Mouse (Mus musculus) thymus, postnatal 10 days (tissue): ENCODE measurements around the gene Tex33.

Source experiments
- DNase-seq, 2 experiments: peaks; one replicate each; pipeline ENCODE4 v3.0.0; 2021; ENCODE audit warnings: low spot score in 2 of 2

Tex33 gene

GRCm38 (mm10) chr15:78395478-78395962 is at the start of gene Tex33:
Gene Tex33 (minus strand): TSS chr15:78395912.
- no peak for DNase-seq

DNA sequence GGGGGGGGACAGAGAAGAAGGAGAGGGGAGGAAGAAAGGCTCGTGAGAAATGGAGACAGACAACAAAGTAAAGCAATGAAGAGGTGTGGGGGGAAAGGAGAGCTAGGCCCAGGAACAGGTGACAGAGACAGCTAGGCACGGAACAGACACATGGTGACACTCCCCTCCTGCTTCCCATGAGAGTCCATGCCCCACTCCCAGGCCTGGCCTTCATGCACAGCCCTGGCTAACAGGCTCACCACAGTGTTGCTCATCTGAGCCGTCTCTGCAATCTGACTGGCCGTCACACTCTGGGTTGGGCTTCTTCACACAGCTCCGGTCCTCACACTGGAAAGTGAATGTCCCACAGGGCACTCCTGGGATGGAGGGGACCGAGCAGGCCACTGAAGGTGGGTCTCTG is 48.1 kb upstream of the Tex33 start:
- no peak for DNase-seq

GRCm38 (mm10) chr15:78442231-78442630 is 46.5 kb upstream of the Tex33 start:
- no peak for DNase-seq

GRCm38 (mm10) chr15:78438973-78439372 is 43.3 kb upstream of the Tex33 start:
- no peak for DNase-seq

GRCm38 (mm10) chr15:78438505-78438904 is 42.8 kb upstream of the Tex33 start:
- no peak for DNase-seq

GRCm38 (mm10) chr15:78438018-78438394 is 42.3 kb upstream of the Tex33 start:
- DNase-seq, result no peak

DNA sequence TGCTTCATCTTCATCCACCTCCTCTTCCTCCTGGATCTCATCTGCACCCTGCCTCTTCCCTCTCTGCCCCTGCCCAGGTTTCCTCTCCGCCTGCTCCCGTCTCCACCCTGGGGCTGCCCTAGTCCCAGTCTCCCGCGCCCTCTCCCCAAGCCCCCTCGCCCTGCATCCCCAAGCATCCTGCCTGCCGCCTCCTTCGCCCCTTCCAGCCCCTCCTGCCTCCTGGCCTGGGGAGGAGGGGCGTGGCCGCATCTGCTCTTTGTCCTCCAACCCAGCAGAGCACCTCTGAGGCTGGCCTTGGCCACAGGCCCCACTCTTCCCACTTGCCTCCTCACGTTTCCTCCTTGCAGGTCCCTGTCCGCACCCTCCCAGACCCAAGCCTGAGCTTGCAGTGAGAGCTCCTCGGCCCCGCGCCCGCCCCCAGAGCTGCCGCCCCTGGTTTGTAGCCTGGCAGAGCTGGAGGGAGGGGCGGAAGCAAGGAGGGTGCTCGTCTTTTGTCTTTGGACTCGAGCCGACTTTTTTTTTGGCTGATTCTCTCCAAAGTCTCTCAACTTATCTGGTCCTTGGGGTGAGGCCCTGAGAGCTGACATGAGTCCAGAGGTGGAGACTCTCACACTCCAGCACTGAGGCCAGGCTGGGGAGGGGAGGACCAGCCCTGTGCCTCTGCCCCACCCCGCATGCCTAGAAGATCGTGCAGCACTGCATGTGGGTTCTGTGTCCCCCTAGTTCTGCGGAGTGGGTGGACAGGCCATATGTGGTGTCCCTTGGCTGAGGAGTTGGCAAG is 41.7 kb upstream of the Tex33 start:
- no peak for DNase-seq

DNA sequence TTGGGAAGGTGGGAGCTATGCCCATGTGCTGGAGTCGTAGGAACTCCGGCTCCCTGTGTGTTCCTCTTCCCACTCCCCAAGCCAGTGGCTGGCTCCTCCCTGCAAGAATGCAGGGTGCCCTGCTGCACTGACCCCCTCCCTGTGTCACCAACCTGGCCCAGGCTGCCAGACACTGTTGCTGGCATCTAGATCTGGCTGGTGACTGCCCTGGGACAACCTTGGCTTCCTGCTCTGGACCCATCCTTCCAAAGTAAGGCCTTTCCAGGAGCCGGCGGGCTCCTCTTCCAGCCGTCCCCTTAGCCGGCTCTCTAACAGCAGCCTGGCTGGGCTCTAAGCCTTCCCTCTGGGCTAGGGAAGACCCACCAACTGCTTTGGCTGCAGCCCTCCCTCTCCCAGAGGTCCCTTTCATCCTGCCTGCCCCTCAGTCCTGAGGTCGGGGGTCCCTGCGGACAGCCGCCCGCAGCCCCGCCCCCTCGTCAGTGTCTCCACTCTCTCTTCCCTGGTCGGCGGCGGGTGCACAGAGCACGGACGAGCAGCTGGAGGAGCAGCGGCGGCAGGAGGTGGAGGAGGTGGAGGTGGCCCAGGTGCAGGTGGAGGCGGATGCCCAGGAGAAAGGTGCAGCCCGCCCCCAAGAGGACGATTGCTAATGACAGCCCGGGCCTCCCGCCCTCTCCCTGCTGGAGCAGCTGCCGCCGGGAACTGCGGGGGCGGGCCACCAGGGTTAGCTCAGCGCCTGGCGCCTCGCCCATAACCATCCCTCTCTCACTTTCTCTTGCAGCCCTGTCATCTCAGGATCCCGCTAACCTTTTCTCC is 40.9 kb upstream of the Tex33 start:
- DNase-seq, result peak in 1 of 2 experiments; percentile 30

DNA sequence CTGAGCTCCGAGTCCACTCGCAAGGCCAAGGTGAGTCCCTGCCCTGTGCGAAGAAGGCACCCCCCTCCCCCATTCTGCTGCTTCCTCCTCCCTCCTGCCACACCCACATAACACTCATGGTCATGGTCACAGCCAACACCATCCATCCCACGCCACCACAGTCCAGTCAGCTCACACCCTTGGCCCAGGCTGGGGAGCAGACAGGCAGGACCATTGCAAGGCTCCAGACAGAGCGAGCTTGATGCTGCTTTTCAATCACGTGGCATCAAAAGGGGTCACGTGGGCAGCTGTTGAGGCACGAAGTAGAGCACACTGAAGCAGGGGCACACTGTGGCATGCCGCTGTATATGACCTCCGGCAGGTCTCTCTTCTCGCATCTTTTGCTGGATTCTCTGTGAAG is 40.0 kb upstream of the Tex33 start:
- DNase-seq, result no peak

DNA sequence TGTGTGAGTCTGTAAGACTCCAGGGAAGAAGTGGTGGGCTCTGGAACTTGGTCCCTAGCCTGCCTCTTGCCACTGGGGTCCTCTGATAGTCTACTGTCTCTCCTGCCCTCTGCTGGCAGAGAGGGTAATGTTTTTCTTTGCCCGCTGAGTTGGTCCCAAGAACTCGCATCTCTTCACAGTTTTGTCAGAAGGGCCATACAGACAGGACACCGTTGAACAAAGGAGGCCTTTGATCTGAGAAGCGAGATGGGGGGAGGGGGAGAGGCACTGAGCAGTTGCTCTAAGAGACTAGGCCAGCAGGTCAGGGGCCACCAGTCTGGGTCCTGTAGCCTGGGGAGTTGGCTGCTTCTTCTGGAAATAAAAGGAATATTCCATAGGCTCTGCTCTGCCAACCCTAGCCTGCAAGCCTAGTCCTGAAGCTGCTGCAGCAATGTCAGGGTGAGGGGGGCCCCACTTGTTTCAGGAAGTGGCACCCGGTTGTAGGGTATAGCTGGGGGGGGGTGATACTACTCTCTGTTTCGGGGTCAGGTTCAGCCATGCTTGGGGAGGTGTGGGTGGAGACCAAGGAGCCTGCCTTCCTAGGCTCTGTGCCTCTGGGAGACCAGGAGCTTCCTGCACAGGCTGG is 39.3 kb upstream of the Tex33 start:
- peak; percentile 44 to 67 for DNase-seq

- no peak for DNase-seq
Measured at GRCm38 (mm10) chr15:78431541-78432121, 35.9 kb upstream of the Tex33 start.

DNA sequence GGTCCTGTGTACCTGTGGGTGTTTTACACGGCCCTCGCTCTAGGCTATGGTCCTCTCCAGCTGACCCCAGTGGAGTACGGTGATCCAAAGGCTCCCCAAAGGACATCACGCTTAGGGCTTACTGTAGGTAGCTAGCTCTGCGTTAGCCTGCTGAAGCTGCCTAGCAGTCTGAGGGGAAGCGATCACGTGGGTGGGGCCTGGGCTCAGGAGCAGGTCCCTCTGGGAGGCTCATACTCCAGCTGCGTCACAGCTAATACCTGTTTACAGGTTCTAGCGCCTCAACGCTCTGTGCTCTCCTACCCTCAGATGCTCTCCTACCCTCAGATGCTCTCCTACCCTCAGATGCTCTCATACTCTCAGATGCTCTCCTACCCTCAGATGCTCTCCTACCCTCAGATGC is 35.2 kb upstream of the Tex33 start:
- no peak for DNase-seq

DNA sequence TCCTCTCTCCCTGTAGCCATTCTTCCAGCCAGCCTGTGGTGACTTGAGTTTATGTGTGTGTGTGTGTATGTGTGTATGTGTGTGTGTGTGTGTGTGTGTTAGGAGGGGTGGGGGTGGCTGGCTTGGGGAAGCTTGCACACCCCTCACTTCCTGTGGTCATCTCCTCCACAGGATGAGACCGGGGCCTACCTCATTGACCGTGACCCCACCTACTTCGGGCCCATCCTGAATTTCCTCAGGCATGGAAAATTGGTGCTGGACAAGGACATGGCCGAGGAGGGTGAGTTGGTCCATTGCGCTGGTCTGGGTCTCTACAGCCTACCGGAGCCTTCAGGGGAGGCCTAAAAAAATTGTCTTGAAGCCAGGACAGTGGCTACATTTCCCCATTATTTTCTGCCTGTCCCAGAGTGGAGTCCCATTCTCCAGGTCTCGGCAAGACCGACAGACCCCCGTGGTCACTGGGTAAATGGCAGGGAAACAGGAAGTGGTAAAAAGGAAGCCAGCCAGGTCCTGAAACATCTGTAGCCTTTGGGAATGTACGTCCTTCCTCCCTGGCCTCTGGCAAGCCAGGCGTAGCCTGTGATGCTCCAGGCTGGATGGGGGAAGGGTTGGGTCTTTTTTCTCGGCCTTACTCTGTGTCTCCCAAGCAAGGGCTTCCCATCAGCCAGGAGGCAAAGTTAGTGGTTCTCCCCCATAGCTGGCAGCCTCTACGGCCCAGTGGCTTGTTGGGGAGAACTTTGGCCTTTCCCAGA is 34.3 kb upstream of the Tex33 start:
- no peak for DNase-seq

- no peak for DNase-seq
Measured at GRCm38 (mm10) chr15:78429139-78429459, 33.4 kb upstream of the Tex33 start.

DNA sequence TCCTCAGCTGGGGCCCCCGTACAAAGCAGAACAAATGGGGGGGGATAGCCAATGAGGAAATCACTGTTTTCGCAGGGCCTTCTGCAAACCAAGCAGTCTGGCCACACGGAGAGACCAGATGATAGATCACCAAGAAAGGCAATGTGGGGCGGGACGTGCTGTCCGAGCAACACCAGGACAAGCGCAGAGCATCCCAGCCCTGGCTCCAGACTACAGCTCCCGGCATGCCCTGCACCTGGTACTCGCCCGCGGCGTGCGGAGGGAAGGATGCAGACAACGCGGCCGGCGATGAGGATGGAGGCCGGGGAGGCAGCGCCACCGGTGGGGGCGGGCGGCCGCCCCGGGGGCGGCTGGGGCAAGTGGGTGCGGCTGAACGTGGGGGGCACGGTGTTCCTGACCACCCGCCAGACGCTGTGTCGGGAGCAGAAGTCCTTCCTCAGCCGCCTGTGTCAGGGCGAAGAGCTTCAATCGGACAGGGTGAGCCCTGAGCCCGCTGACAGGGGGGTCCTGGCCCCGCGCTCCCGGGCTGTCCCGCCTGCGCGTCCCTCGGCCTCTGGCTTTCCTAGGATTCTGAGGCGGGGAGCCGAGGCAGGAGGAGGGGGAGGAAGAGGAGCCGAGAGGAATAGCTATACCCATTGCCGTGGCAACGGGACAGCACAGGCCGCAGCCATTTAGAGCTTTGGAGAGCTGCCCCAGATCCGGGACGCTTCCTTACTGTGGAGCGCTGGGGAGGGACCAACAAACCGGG is 32.9 kb upstream of the Tex33 start, which contains the start of gene Kctd17:
Gene Kctd17, plus strand, starts transcription at position 174 of the 748 bp plus-strand sequence.
- DNase-seq, result no peak

DNA sequence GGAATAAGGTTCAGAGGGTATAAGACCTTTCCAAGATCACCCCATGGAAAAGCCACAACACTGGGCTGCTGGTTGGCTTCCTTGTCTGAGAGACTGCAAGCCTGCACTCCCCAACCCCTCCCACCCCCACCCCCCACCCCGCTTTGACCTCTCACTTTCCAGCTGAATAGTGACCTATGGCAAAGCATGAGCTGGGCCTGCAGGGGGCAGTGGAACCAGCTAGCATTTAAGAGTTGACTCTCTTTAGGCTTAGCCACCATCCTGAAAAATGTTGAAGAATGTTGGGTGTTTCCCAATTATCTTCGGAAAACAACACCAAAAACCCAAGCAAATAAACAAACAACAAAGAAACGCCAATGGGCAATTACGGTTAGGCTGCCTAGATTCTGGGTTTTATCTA is 29.5 kb upstream of the Tex33 start:
- no peak for DNase-seq

GRCm38 (mm10) chr15:78424507-78424906 is 28.8 kb upstream of the Tex33 start:
- DNase-seq, result no peak

DNA sequence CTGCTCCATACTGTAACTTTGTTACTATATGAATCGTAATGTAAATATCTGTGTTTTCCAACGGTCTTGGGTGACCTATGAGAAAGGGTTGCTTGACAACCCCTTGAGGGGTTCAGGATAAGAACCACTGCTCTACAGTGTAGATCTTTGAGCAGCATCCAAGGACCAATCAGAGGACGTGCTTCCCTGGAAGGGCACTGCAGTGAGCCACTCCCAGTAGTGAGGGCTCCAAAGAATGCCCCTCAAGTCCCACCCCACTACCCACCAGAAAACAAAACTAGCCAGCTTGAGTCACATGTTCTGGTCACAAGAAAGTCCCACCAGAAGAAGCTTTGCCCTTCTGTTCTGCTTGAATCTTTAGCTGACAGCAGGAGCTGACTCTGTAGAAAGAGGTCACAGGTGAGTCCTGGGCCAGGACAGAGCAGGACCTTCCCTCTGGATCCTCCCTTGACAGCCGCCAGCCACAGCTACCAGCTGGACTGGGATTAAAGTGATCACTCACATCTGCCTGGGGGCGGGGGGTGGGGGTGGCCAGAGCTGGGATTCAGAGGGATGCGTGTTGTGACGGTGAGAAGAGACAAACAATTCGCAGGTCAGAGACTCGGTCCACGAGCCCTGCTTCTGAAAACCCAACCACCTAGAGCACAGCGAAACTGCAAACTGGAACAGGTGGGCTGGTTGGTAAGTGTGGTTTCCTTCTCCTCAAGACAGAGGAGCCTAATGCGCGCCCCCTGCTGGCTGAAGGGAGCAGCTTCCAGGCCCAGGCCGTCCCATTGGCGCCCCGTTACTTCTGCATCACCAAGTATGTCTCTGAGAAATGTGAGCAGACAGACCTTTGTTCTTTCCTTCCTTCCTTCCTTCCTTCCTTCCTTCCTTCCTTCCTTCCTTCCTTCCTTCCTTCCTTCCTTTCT is 26.6 kb upstream of the Tex33 start:
- peak; percentile 78 to 96 for DNase-seq

- DNase-seq, result no peak
Measured at GRCm38 (mm10) chr15:78420395-78420794, 24.7 kb upstream of the Tex33 start.

DNA sequence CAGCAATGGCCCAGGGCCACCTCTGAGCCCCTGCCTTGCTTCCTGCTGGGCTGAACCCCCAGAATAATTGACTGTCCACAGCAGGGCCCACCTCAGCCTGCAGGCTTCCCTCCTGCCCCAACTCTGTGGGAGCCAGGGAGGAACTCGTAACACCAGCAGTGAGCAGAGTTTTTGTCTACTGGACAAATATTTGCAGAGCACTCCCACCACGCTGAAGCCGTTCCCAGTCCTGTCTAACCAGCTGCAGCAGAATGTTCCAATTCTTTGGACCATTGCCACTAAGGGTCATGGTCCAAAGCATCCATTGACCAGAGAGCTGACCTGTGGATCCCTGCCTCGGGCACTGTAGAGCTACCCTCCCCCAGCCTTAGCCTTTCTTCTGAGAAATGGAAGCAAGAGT is 21.2 kb upstream of the Tex33 start:
- DNase-seq, result no peak
